Mouse (Mus musculus) cerebellum, postnatal 36 days (tissue): ENCODE data around the gene Ccdc33.

Experiments
- DNase-seq, 2 experiments: peaks; one replicate each; pipeline ENCODE4 v3.0.0; 2021 to 2022; ENCODE audit warnings: mixed read lengths in 2 of 2

Gene Ccdc33

GRCm38 (mm10) chr9:58044828-58045227, 73.8 kb downstream of the Ccdc33 start:
- no peak for DNase-seq

- DNase-seq = no peak
Measured at GRCm38 (mm10) chr9:58043496-58044017, 75.1 kb downstream of the Ccdc33 start.

DNA sequence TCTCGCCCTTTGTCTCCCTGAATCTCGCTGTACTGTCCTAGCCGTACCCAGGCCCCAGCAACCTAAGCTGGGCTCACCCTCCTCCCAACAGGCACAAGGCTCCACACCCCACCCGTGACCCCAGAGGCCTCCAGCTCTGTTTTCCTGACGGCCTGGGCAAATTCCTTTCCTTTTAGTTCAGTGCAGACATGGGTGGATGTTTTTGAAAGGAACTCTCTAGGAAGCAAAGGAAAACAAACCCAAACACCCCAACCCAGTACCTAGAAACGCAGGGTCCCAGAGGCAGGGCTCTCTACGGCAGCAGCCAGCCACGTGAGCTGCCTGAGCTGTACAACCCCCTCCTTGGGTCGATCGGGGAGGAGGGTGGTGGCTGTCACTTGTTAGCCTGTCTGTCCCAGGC, 76.2 kb downstream of the Ccdc33 start:
- DNase-seq = no peak

GRCm38 (mm10) chr9:58040977-58041376, 77.6 kb downstream of the Ccdc33 start:
- DNase-seq = no peak

DNA sequence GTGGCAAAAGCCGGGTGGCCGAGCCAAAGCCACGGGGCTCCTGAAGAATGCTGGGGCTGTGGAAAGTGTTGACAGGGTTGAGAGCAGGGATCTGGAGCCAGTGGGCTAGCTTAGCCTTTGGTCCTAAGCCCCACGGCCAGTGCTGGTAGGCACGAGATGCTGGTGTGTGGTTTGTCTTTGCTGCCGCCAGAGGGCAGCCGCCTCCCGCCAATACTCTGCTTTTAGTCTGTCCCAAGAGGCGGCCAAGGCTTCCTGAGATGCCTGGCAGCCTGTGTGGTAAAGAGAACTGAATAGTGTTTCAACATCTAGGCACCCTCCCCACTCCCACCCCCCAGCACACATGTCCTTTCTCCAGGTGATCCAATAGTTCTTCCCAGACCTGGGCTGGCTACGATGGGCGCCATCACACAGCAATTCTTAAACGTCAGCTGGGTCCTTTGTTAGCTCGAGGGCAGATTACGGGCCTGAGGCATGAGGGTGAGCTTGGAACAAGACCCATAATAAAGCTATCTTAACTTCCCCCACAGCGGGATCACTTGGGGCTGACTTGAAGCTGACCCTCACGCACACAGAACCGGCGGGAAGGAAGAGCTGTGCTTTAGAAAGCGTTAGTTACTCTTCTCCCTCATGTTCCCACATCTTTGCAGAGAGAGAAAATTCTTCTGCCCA, 80.0 kb downstream of the Ccdc33 start:
- DNase-seq = peak; percentile 81 to 84

- no peak for DNase-seq
Measured at GRCm38 (mm10) chr9:58036961-58037360, 81.7 kb downstream of the Ccdc33 start.

DNA sequence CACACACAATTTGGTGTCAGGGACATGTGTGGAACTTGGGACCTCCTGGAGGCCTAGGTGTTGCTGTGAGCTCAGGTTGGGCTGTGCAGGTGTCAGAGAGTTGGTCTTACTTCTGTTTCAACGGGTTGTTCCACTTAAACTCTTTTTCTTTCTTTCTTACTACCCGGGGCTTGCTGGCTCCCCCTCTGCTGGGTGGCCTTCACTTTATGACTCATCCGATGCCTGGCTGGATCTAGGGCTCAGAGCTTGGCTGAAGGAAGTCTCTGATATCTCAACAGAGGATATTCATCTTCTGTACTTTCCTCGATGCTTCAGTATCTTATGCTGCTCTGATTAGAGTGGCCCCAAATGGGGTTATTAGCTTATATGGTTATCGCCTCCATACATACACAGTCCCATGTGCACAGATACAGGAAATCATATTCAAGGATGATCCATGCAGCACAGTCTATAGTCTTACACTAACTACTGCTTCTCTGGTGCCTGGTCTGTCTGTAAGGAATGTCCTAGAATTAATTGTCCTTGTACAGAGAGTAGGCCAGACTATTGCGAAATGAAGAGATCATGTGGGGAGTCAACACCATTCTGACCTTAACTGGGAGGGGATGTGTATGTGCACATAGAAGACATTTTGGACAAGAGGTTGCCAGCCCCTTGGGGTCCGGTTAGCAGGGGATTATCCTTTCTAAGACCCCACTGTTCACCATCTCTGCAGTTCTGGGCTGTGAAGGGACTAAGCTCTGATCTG, 82.5 kb downstream of the Ccdc33 start:
- no peak for DNase-seq

GRCm38 (mm10) chr9:58035519-58035918, 83.1 kb downstream of the Ccdc33 start:
- no peak for DNase-seq

- DNase-seq = no peak
Measured at GRCm38 (mm10) chr9:58031895-58032294, 86.7 kb downstream of the Ccdc33 start.

DNA sequence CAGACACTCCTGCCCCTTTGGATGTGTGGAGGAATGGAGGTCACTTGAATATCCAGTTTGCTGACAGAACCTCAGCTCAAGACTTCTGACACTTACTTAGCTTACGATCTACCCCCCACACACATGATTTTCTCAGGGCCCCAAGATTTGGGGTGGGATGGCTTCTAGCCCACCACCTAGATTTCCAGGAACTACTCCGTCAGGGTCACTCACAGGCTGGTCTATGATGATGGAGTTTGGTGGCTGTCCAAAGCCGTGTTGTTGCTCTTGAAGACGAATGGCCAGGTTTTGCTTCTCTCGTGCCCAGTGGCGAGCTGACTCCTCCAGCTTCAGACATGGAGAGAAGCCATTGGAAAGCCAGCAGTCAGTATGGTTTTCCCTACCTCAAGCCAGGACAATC, 89.0 kb downstream of the Ccdc33 start:
- DNase-seq = no peak

- DNase-seq = no peak
Measured at GRCm38 (mm10) chr9:58028841-58029240, 89.8 kb downstream of the Ccdc33 start.

DNA sequence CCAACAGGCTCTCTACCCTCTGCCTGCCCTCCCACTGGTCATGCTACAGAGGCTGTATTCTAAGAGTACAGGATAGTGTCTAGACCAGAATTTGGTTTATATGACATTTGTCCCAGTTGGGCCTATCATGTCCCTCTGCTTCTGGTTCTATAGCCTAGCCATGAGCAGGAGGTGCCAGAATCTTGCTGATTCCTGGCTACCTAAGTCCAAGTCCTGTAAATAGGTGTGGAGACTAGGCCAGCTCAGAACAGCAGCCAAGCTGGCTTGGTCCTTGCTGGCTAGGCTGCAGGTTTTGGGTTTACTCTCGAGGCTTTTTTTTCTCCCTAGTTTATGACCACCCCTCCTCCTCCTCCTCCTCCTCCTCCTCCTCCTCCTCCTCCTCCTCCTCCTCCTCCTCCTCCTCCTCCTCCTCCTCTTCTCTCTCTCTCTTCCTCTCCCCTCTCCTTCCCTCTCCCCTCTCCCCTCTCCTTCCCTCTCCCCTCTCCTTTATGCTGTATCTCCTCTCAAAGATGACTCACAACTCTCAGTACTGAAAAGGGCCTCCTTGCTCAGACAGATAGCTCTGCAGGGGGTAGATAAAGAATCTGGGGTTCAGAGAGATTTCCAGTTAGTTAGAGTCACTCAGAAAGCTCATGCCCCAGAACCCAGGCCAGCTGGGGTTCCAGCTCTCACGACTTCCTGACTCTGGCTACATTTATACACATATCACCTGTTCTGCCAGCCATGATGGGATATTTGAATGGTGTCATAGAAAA, 91.0 kb downstream of the Ccdc33 start:
- peak in 1 of 2 experiments; percentile 16 for DNase-seq

DNA sequence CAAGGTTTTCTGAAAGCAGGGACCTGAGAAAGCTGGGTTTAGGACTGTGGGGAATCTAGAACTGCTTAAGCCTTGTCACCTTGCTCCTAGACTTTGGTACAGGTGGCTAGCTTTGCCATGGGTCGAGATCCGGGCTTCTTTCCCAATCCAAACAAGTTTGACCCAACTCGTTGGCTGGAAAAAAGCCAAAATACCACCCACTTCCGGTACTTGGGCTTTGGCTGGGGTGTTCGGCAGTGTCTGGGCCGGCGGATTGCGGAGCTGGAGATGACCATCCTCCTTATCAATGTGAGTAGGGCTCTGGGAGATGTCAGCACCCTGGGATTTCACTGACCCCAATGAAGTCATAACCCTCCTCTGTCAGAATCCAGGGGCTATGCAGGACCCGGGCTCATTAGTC, 92.6 kb downstream of the Ccdc33 start:
- DNase-seq = no peak

DNA sequence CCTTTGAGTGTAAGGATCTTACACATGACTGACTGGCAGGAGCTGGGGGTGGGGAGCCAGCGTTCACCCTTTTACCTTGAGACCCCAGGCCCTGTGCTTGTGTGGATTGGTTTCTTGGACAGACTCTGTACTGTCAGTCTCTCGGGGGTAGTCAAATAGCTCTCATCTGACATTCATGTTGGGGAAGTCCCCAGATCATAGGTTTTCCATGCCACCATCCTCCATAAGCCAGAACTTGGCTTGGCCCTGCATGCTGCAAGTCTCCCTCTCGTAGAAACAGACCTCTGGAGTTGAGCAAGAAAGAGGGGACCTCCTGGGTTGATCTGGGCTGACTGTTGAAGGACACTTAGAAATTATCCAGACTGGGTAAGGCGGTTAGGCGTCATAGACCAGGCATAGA, 100.2 kb downstream of the Ccdc33 start:
- DNase-seq = no peak

GRCm38 (mm10) chr9:58016962-58017361, 101.7 kb downstream of the Ccdc33 start:
- DNase-seq = no peak

GRCm38 (mm10) chr9:58015856-58016255, 102.8 kb downstream of the Ccdc33 start:
- no peak for DNase-seq

DNA sequence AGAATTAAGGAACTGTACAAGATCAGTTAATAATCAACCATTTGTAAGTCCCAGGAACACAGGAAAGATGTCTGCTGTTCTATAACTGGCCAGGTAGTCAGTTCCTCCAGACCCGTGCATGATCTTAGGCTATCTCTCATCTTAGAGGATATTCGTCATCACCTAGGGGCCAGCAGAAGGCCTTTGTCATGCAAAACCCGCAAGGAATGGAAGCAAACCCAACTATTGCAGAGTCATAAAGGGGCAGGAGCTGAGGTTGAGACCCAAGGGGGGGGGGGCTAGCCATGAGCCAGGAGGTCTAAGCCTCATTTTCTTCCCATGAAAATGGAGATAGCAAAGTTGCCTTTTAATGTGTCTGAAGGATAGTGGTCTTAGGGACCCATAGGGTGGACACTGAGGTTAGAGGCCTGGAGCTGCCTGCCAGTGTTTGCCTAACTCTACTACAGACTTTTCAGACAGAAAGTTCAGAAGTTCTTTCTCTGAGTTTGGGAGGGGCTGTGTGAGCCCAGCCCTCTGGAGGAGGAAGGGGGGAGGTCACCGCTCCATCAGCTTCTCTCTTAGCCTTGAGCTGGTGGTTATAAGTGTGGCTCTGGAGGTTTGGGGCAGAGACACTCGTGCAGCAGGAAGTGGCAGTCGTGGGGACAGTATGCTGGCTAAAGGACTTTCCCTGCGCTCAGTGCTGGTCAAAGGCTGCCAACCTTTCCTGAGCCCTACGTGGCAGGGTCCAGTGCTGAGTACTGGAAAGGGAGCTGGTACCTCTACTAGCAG, 104.0 kb downstream of the Ccdc33 start:
- DNase-seq = no peak

- no peak for DNase-seq
Measured at GRCm38 (mm10) chr9:58012935-58013334, 105.7 kb downstream of the Ccdc33 start.

DNA sequence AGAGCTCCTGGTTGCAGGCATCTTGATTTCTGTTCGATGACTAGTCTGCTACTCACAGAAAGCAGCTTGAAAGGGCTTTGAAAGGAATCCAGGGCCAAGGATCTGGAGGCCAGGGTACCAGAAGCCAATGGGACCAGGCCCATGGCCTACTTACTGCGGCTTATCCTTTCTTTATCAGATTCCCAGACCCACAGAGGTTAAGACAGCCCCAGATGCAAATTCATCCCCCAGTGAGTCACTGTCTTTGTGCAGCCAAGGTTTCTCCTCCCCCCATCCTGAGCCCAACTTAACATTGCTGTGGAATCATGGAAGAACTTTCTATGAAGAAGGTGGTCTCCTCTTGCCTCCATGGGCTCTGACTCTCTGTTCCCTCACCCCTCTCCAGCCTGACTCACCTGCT, 106.1 kb downstream of the Ccdc33 start:
- DNase-seq = no peak

GRCm38 (mm10) chr9:58011552-58011951, 107.1 kb downstream of the Ccdc33 start:
- DNase-seq = no peak

DNA sequence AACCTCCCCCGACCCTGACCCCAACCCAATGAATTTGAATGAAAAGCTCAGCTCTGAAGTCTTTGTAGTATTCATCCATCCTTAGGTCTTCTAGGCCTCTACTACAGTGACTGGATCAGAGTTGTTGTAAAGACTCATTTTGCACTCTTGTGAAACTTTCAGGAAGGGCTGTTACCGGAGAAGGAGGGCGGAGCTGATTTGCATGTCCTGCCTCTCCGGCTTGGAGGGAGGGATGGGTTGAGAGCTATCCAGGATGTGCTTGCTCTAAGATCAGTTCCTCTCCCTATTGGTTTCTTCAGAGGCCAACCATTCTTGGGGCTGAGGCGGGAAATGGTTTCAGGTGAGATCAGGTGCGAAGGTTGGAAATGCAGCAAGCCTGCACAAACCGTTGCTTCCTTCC, 107.6 kb downstream of the Ccdc33 start:
- no peak for DNase-seq

GRCm38 (mm10) chr9:58009588-58009987, 109.0 kb downstream of the Ccdc33 start:
- DNase-seq = no peak

DNA sequence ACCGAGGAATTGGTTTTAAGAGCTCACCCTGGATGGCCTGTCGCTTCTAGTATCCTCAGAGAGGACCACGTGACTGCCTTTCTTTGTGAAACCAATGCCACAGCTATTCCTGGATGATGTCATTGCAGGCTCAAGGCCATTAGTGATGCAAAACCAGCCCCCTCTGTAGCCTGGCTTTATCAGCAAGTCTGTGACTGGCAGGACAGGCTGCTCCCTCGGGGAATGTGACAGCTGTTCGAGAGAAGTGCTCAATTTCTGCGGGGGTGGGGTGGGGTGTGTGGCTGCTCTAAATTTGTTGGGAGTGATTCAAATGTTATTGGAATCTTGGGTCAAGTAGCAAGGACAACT, 109.6 kb downstream of the Ccdc33 start:
- no peak for DNase-seq
